Comparison of ENCODE assay signal across 28 mouse cellular contexts in genomic region chr2:156285161-156285560, GRCm38 (mm10). TPM values are rescaled to one million over a fixed set of nuclear protein-coding genes. Genes with fewer than 3 reads are reported as not detected.
"Had no signal": no experiment of that assay in that cellular context is flagged by ENCODE, and none has a peak within 500 bp of the region (broad histone marks: within the 10 kb centered on the region; RNA-seq: fewer than 3 reads in every experiment).

No protein-coding gene starts in this region.

- H3K9ac ChIP-seq: embryonic facial prominence, embryonic 12.5 days; embryonic facial prominence, embryonic 13.5 days; embryonic facial prominence, embryonic 15.5 days; forebrain, embryonic 12.5 days; forebrain, embryonic 13.5 days; forebrain, embryonic 15.5 days; forebrain, postnatal 0 days had no signal

- DNase-seq: cerebellum, adult 18-20 months; cerebellum, adult 2 months; cerebellum, adult 8-10 months; cerebellum, adult 9-10 months; cerebellum, adult 9-11 months; cerebellum, postnatal 10 days; cerebellum, postnatal 14 days; cerebellum, postnatal 25 days; cerebellum, postnatal 36 days; embryo, embryonic 11 days; forebrain, postnatal 0 days; gastrocnemius, adult 2 months; gastrocnemius, postnatal 10 days; gastrocnemius, postnatal 14 days; gastrocnemius, postnatal 25 days; gastrocnemius, postnatal 36 days; heart, adult 11 months had no signal

- H3K4me2 ChIP-seq: embryonic facial prominence, embryonic 12.5 days; embryonic facial prominence, embryonic 13.5 days; embryonic facial prominence, embryonic 15.5 days; forebrain, embryonic 12.5 days; forebrain, embryonic 13.5 days; forebrain, embryonic 15.5 days had no signal

- H3K27me3 ChIP-seq: embryonic facial prominence, embryonic 12.5 days; embryonic facial prominence, embryonic 13.5 days; embryonic facial prominence, embryonic 15.5 days; forebrain, embryonic 12.5 days; forebrain, embryonic 13.5 days; forebrain, embryonic 15.5 days had no signal

- H3K27ac ChIP-seq: embryonic facial prominence, embryonic 10.5 days; embryonic facial prominence, embryonic 12.5 days; embryonic facial prominence, embryonic 13.5 days; embryonic facial prominence, embryonic 15.5 days; forebrain, embryonic 10.5 days; forebrain, embryonic 12.5 days; forebrain, embryonic 13.5 days; forebrain, embryonic 15.5 days; gastrocnemius, adult 2 months had no signal

- H3K9me3 ChIP-seq: embryonic facial prominence, embryonic 10.5 days; embryonic facial prominence, embryonic 12.5 days; embryonic facial prominence, embryonic 13.5 days; embryonic facial prominence, embryonic 15.5 days; forebrain, embryonic 10.5 days; forebrain, embryonic 12.5 days; forebrain, embryonic 13.5 days; forebrain, embryonic 15.5 days had no signal

- H3K4me3 ChIP-seq: embryonic facial prominence, embryonic 10.5 days; embryonic facial prominence, embryonic 12.5 days; embryonic facial prominence, embryonic 13.5 days; embryonic facial prominence, embryonic 15.5 days; erythroblast, embryonic 14.5 days; forebrain, embryonic 10.5 days; forebrain, embryonic 12.5 days; forebrain, embryonic 13.5 days; forebrain, embryonic 15.5 days; gastrocnemius, adult 2 months had no signal

- H3K4me1 ChIP-seq: embryonic facial prominence, embryonic 10.5 days; embryonic facial prominence, embryonic 12.5 days; embryonic facial prominence, embryonic 13.5 days; embryonic facial prominence, embryonic 15.5 days; forebrain, embryonic 10.5 days; forebrain, embryonic 12.5 days; forebrain, embryonic 13.5 days; forebrain, embryonic 15.5 days had no signal

- ATAC-seq: forebrain, embryonic 13.5 days; forebrain, embryonic 14.5 days; forebrain, embryonic 15.5 days; forebrain, embryonic 16.5 days; forebrain, postnatal 0 days had no signal

RNA-seq across cellular contexts. Expression of gene Cnbd2, which starts 26.9 kb away (rescaled TPM):
- polyA plus RNA-seq: erythroblast, embryonic 14.5 days had no signal
